Mouse (Mus musculus) liver, embryonic 11.5 days (tissue): ENCODE results near the gene Ccdc124. TPM values are rescaled to one million over a fixed set of nuclear protein-coding genes. Genes with fewer than 3 reads are reported as not detected.
"Not testable (repeated sequence)": the region's sequence is repeated elsewhere in the genome, so short reads cannot be mapped to it uniquely, and the experiment has no call there.

Experiments
- ATAC-seq: fragments of 200-750 bp; cut with Nextera tagmentation; replicated peaks from 2 replicates; pipeline ENCODE4 v1.8.0; 2017; ENCODE audit warnings: moderate number of reproducible peaks, mild to moderate bottlenecking, moderate TSS enrichment, moderate library complexity; ENCODE audit not compliant: low FRiP score
- DNase-seq: peaks from one replicate; pipeline ENCODE4 v3.0.0-alpha.2; 2017; ENCODE audit warnings: low spot score
- H3K27ac ChIP-seq: fragments of 300-500 bp; sonication (generic); 2 replicates; pipeline ENCODE4 v1.5.1; 2014; ENCODE audit warnings: mild to moderate bottlenecking, low read depth, low read length, control low read depth
- H3K27me3 ChIP-seq: fragments of 300-500 bp; sonication (generic); replicated peaks from 2 replicates; pipeline ENCODE4 v1.6.1; 2014; ENCODE audit warnings: low read length, mixed read lengths; ENCODE audit not compliant: control insufficient read depth, insufficient read depth
- H3K36me3 ChIP-seq: fragments of 300-500 bp; sonication (generic); 2 replicates; pipeline ENCODE4 v1.6.1; 2014; ENCODE audit warnings: mild to moderate bottlenecking, low read length, moderate library complexity, mixed read lengths; ENCODE audit not compliant: control insufficient read depth, insufficient read depth
- H3K4me1 ChIP-seq: fragments of 300-500 bp; sonication (generic); replicated peaks from 2 replicates; pipeline ENCODE4 v1.6.1; 2014; ENCODE audit warnings: low read length, mixed read lengths; ENCODE audit not compliant: control insufficient read depth, insufficient read depth
- H3K4me2 ChIP-seq: fragments of 300-500 bp; sonication (generic); 2 replicates; pipeline ENCODE4 v1.6.1; 2014; ENCODE audit warnings: mild to moderate bottlenecking, control low read depth, moderate library complexity
- H3K4me3 ChIP-seq: fragments of 300-500 bp; sonication (generic); 2 replicates; pipeline ENCODE4 v1.5.1; 2014; ENCODE audit warnings: low read depth, low read length, control low read depth
- H3K9ac ChIP-seq: fragments of 300-500 bp; sonication (generic); 2 replicates; pipeline ENCODE4 v1.6.1; 2014; ENCODE audit warnings: low read depth, low read length, control low read depth
- H3K9me3 ChIP-seq: fragments of 300-500 bp; sonication (generic); 2 replicates; pipeline ENCODE4 v1.6.1; 2016; ENCODE audit warnings: low read length, inconsistent platforms, mixed read lengths; ENCODE audit not compliant: control insufficient read depth
- WGBS: fragments of 180-500 bp; shearing (Covaris S2); extraction: QIAGEN DNeasy Blood & Tissue Kit; methylation state at CpG from one replicate; pipeline ENCODE4 v1.1.7; 2014; 5-methylcytosine and 5-hydroxymethylcytosine counted together
- polyA plus RNA-seq: library from polyadenylated mRNA; unstranded; fragments of >200 nt; fragmentation: Nextera tagmentation; extraction: Ambion mirVana; gene quantifications from 2 replicates; pipeline ENCODE4 v1.2.1, GENCODE M21; 2014

Gene Ccdc124
- polyA plus RNA-seq, 1 experiment from 2014 or later: 112 TPM

DNA sequence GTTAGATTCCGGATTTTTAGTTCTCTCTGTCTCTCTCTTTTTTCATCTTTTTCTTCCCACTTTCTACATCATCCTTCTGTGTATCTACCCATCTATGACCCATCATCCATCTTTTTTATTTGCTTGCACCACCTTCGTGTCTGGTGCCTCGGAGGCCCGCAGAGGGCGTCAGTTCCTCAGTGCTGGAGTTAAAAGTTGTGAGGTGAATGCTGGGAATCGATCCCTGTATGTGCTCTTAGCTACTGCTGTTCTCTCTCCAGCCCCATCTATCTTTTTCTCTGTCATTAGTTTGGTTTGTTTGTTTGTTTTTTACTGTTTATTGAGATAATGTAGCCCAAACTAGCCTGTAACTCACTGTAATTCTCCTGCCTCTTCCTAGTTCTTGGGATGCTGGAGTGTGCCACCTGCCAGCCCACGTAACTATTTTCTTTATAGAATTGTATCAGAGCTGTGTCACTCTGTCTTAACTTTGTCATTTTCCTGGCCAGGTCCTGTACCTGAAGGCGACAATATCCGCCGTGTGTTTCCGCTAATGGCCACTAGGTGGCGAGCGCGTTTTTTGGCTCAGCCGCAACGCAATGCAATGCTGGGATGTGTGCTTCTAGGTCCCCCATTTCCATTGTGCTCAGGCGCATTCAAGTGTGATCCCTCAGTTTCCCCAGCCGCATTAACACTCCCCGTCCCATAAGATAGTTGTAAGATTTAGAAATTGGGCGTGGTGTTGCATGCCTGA is 24.1 kb upstream of the Ccdc124 start:
- ATAC-seq: peak; percentile 44
- WGBS: under 1% methylated on average over 20 of the region's 20 CpGs
- peak overlapping the region; percentile 86 for H3K4me3 ChIP-seq
- peak overlapping the region; percentile 58 for H3K4me2 ChIP-seq
- H3K9ac ChIP-seq: peak overlapping the region; percentile 80
- H3K9me3 ChIP-seq: no peaks in the 10 kb centered on the region
- H3K4me1 ChIP-seq: peaks cover 10% of the 10 kb centered on the region
- H3K36me3 ChIP-seq: peaks cover 18% of the 10 kb centered on the region
- H3K27ac ChIP-seq: peak overlapping the region; percentile 45
- peaks cover 7% of the 10 kb centered on the region for H3K27me3 ChIP-seq
- peak; percentile 79 for DNase-seq

DNA sequence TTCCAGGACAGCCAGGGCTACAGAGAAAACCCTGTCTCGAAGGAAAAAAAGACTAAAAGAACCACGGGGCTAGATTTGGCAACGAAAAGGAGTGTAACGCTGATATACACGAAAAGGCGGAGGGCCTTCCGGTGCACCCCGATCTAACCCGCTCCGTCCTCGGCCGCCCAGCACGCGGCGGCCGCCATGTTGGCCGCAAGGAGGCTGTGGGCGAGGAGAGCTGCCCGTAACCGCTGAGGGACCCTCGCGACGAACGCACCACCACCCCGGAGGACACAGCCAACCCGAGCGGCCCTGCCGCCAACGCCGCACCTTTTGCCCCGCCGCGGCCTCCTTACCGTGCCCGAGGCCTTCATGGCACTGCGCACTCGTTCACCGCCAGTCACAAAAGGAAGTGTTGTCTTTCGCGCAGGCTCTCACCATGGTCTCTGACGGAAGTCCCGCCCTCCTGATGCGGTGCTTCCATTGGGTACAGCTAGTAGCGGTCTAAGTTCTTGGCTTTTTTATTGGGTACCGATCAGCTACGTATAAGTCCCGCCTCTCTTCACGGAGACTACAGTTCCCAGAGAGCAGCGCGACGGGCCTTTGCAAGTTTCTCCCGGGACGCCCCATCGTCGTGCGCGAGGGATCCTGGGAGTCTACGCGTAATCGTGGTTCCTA is 23.4 kb upstream of the Ccdc124 start, which contains the start of gene Rpl18a:
Gene Rpl18a (minus strand): TSS at position 392 of the 660 bp plus-strand sequence.
- WGBS: under 1% methylated on average over 60 of the region's 60 CpGs

DNA sequence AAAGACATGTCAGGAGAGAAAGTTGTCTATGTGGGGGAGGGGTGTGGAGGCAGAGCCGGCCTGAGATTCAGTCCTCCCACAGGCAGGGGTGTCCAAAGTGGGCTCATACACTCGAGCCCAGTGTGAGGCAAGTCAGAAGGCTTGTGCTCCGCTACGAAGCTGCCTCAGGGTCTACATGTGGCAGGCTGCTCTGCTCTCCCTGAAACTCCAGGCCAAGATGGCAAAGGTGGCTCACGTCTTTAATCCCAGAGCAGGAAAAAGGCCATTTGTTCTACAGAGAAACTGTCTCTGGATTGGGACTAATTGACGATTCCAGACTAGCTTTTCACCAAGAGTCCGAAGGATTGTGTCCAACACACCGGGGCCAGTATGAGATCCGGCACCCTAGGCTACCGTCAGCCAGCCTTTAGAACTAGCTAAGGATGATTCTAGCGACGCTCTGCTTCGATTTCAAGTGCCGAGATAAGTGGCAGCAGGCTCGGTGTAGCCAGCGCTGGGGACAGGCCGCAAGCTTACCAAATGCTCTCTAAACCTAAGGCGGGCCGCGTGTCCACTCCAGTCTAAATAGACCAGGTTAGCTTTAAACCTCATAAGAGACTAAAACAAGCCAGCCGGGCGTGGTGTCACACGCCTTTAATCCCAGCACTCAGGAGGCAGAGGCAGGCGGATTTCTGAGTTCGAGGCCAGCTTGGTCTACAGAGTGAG is 22.7 kb upstream of the Ccdc124 start:
- Histone ChIP-seq H3K4me3 (peak overlapping the region; percentile 86), H3K4me1 (peaks cover 18% of the 10 kb centered on the region), H3K4me2 (peak overlapping the region; percentile 98), H3K27me3 (peaks cover 21% of the 10 kb centered on the region), H3K27ac (peak overlapping the region; percentile 91), H3K9me3 (no peaks in the 10 kb centered on the region), H3K36me3 (peaks cover 18% of the 10 kb centered on the region), H3K9ac (peak overlapping the region; percentile 98)
- DNase-seq (no peak), ATAC-seq (no peak)
- 1% methylated on average over 25 of the region's 25 CpGs for WGBS

More for the DNA sequence above, 23.4 kb upstream of the Ccdc124 start, which contains the start of gene Rpl18a:
- Histone ChIP-seq H3K27me3 (peaks cover 14% of the 10 kb centered on the region), H3K4me3 (peak within 1 kb of the TSS; percentile 86), H3K27ac (peak within 1 kb of the TSS; percentile 91), H3K9ac (peak within 1 kb of the TSS; percentile 98), H3K36me3 (peaks cover 18% of the 10 kb centered on the region), H3K4me2 (peak within 1 kb of the TSS; percentile 98), H3K9me3 (no peaks in the 10 kb centered on the region), H3K4me1 (peaks cover 13% of the 10 kb centered on the region)
- peak; percentile 92 for DNase-seq
- peak; percentile 94 for ATAC-seq

DNA sequence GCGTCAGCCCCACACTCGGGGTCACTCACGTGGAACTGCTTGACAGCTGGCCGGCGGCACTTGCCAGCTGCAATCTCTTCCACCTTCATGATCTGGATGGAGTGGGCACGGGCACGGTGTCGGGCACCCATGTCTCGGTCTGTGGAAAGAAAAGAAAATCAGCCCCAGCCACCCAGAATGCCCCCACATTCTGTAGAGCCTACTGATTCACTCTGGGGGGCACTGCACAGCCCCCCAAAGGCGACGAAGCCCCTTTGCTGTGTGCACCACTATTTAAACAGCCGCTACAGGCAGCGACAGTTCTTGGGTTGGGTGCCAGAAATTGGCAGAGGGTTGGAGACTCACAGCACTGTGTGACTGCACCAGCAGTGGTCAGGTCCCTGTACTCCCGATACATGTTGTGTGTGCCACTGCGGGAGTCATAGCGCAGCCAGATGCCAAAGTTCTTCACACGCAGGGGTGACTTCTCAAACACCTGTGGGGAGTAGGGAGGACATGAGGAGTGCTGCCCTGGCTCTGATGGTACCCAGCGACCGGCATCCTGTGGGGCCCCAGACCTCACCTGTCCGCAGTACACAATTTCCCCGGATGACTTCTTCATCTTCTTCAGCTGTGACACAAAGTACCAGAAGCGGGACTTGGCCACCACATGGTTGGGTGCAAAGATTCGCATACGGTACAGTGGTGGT is 22.0 kb upstream of the Ccdc124 start:
- H3K27me3 ChIP-seq: peaks cover 29% of the 10 kb centered on the region
- peak overlapping the region; percentile 91 for H3K27ac ChIP-seq
- H3K36me3 ChIP-seq: peaks cover 18% of the 10 kb centered on the region

DNA sequence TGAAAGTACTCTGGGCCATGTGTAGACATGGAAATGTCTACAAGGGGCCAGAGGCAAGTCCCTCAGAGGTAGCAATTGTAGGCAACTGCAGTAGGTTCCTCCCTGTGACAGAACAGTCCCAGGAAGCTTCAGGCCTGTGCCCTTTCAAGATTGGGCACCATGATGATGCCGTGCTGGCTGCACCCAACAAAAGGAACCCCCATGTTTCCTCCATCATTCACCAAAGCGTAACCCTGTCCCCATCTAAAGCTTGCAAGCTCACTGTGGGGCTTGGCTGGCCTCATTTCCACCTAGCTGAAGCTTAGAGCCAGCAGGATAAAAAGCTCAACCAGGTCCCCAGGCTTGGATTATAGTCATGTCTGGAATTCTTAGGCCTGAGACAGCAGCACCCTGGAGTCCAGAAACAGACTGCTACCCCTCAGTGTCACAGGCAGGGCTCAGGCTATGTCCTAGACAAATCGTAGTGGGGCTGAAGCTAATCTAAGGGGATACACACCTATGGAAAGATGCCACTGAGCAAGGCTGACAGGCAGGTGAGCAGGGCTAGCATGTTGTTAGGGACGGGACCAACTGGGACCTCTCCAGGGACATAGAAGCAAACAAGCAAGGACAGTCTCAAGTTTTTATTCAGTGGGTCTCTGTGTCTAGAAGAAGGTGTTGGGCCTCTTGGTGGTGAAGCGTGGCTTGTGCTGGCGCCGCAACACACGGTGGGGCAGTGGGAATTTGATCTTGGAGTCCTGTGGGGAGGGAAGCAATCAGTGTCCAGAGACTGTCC is 21.2 kb upstream of the Ccdc124 start:
- Histone ChIP-seq H3K4me1 (peaks cover 20% of the 10 kb centered on the region), H3K4me3 (peak overlapping the region; percentile 86), H3K4me2 (peak overlapping the region; percentile 98), H3K27me3 (peaks cover 36% of the 10 kb centered on the region), H3K9me3 (no peaks in the 10 kb centered on the region), H3K36me3 (peaks cover 18% of the 10 kb centered on the region), H3K9ac (0 out of 2 replicates have a peak overlapping the region, but pooled peaks have one; percentile 28), H3K27ac (peak overlapping the region; percentile 91)
- ATAC-seq (no peak), DNase-seq (no peak)
- WGBS: 91% methylated on average over 8 of the region's 8 CpGs

More for the DNA sequence above, 22.0 kb upstream of the Ccdc124 start:
- not testable (repeated sequence) for H3K9me3 ChIP-seq, DNase-seq, ATAC-seq
- Histone ChIP-seq H3K4me2 (peak overlapping the region; percentile 98), H3K4me3 (peak overlapping the region; percentile 86), H3K9ac (peak overlapping the region; percentile 98), H3K4me1 (peaks cover 20% of the 10 kb centered on the region)
- 80% methylated on average over 23 of the region's 24 CpGs for WGBS

DNA sequence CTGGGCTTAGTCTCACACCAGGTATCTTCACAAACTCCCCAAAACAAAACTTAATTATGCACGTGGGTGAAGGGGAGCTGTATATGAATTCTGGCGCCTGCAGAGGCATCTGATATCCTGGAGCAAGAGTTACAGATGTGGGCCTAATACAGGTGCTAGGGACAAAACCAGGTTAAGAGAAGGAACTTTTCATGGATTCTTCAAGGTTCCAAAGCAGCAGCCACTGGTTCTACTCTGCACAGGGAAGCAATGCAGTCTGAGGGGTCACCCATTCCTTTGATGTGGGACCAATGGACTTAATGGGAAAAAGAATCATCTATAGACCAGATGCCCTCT is 20.6 kb upstream of the Ccdc124 start:
- peaks cover 20% of the 10 kb centered on the region for H3K4me1 ChIP-seq
- H3K4me3 ChIP-seq: no peak overlapping the region
- WGBS: 59% methylated on average over 2 of the region's 2 CpGs
- DNase-seq (no peak), ATAC-seq (no peak)
- no peak overlapping the region for H3K4me2 ChIP-seq
- peaks cover 36% of the 10 kb centered on the region for H3K27me3 ChIP-seq
- H3K27ac ChIP-seq: no peak overlapping the region
- peaks cover 18% of the 10 kb centered on the region for H3K36me3 ChIP-seq
- no peaks in the 10 kb centered on the region for H3K9me3 ChIP-seq
- no peak overlapping the region for H3K9ac ChIP-seq

DNA sequence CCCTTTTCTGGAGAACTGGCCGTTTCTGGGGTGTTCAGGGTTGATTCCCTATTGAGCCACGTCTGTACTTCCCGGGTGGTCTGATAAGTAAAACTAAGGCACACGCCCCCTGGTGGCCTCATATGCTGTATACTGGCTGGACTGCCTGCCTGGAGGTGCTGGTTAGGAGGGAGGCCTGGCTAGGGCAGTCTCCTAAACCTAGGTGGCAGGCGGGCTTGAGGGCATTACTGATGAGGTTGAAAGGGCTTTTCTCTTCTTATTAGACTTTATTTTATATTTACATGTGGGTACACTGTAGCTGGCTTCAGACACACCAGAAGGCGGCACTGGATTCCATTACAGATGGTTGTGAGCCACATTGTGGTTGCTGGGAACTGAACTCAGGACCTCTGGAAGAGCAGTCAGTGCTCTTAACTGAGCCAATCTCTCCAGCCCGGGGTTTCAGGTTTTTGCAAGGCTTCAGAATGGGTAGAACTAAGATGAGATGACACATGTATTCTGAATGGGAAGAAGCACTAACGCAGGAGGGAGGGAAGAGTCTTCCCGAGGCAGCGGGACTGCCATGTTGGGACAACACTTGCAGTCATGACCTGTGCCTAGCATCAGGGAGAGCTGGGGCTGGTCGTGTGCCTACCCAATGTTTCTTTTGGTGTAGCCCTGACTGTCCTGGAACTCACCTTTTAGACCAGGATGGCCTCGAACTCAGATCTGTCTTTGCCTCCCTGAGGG is 20.1 kb upstream of the Ccdc124 start:
- peak; percentile 85 for DNase-seq
- WGBS: 26% methylated on average over 12 of the region's 12 CpGs
- peak; percentile 55 for ATAC-seq
- H3K4me3 ChIP-seq: no peak overlapping the region
- no peaks in the 10 kb centered on the region for H3K9me3 ChIP-seq
- no peak overlapping the region for H3K9ac ChIP-seq
- no peak overlapping the region for H3K4me2 ChIP-seq
- peaks cover 18% of the 10 kb centered on the region for H3K36me3 ChIP-seq
- H3K27me3 ChIP-seq: peaks cover 36% of the 10 kb centered on the region
- no peak overlapping the region for H3K27ac ChIP-seq
- peaks cover 20% of the 10 kb centered on the region for H3K4me1 ChIP-seq
